ENCODE assay signal across 9 mouse cellular contexts in the genomic region with DNA sequence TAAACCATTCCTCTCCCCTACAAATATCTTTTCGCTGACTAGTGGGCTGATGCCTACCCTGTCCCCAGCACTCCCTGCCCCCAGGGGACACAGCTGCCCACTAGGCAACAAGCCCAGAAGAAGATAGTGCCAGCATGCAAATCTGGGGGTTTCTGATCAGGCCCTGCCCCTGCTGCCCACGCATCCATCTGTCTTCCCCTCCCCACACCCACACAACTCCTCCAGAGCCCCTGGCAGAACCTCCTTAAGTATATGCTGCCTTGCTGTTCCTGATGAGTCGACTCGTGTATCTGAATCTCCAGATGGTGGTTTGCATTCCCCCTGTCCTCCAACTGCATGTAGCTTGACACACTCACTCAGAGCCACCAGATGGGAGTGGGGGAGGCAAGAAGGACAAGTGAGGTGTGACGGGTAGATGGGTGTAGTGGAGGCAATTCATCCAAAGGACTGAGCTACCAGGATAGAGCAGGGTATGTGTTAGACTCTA. TPM values are rescaled to one million over a fixed set of nuclear protein-coding genes. Genes with fewer than 3 reads are reported as not detected.
DNase-seq lines count a peak whose midpoint lies in the region; ATAC-seq and TF ChIP-seq lines count a peak whose summit lies in the region.
"Had no signal": no experiment of that assay in that cellular context is flagged by ENCODE, and none has a peak within 500 bp of the region (broad histone marks: within the 10 kb centered on the region; RNA-seq: fewer than 3 reads in every experiment).

No protein-coding gene starts in this region.

- no peaks in the 10 kb centered on the region for H3K9me3 ChIP-seq in heart, embryonic 10.5 days
- H3K9me3 ChIP-seq in midbrain, postnatal 0 days (ENCODE audit: low read length) = no peaks in the 10 kb centered on the region
- H3K9me3 ChIP-seq: heart, embryonic 15.5 days had no signal

- H3K27me3 ChIP-seq in heart, embryonic 10.5 days (ENCODE audit: insufficient read depth, poor library complexity, severe bottlenecking) = no peaks in the 10 kb centered on the region
- no peaks in the 10 kb centered on the region for H3K27me3 ChIP-seq in midbrain, postnatal 0 days (ENCODE audit: insufficient read depth, low read length)
- H3K27me3 ChIP-seq: heart, embryonic 15.5 days had no signal

- H3K4me3 ChIP-seq in heart, embryonic 10.5 days = no peak overlapping the region
- no peak overlapping the region for H3K4me3 ChIP-seq in layer of hippocampus, adult 2 months
- no peak overlapping the region for H3K4me3 ChIP-seq in midbrain, postnatal 0 days (ENCODE audit: low read depth, low read length)
- no peak overlapping the region for H3K4me3 ChIP-seq in lung, adult 2 months (replicated peaks; ENCODE audit: extremely low read depth, low read depth, low read length)
- H3K4me3 ChIP-seq: heart, embryonic 15.5 days had no signal

- no peak overlapping the region for H3K27ac ChIP-seq in heart, embryonic 10.5 days
- peak overlapping the region; percentile 94 for H3K27ac ChIP-seq in layer of hippocampus, adult 2 months
- H3K27ac ChIP-seq in midbrain, postnatal 0 days (ENCODE audit: low read depth, low read length) = no peak overlapping the region
- H3K27ac ChIP-seq: heart, embryonic 15.5 days had no signal

- H3K4me2 ChIP-seq in midbrain, postnatal 0 days (ENCODE audit: low read depth, low read length, poor library complexity, severe bottlenecking) = no peak overlapping the region
- H3K4me2 ChIP-seq: heart, embryonic 15.5 days had no signal

- peaks cover 4% of the 10 kb centered on the region; the same call in 1 of the 2 replicates for H3K36me3 ChIP-seq in heart, embryonic 10.5 days
- peaks cover 10% of the 10 kb centered on the region; the same call in 1 of the 2 replicates for H3K36me3 ChIP-seq in midbrain, postnatal 0 days (ENCODE audit: insufficient read depth, low read length)
- H3K36me3 ChIP-seq: heart, embryonic 15.5 days had no signal

- 78% methylated on average over 5 of the region's 5 CpGs for WGBS in heart, embryonic 10.5 days
- WGBS in midbrain, postnatal 0 days = 65% methylated on average over 5 of the region's 5 CpGs
- WGBS in lung, adult 2 months = 61% methylated on average over 5 of the region's 5 CpGs

- H3K4me1 ChIP-seq in heart, embryonic 10.5 days = no peaks in the 10 kb centered on the region
- no peaks in the 10 kb centered on the region for H3K4me1 ChIP-seq in midbrain, postnatal 0 days (ENCODE audit: insufficient read depth, low read length)
- no peaks in the 10 kb centered on the region for H3K4me1 ChIP-seq in lung, adult 2 months (ENCODE audit: control insufficient read depth, insufficient read depth, low read length)
- H3K4me1 ChIP-seq: heart, embryonic 15.5 days had no signal

- peak; percentile 41; the same call in 1 of the 2 replicates for ATAC-seq in midbrain, postnatal 0 days (ENCODE audit: low FRiP score)

- peak; percentile 71 for DNase-seq in heart, embryonic 10.5 days (ENCODE audit: low spot score)
- DNase-seq in heart, adult 9 months (ENCODE audit: low spot score in 2 of 2) = no peak
- DNase-seq in brain, adult 2 months (ENCODE audit: low read depth, low spot score) = peak; percentile 97
- DNase-seq in layer of hippocampus, adult 2 months (ENCODE audit: low spot score in 2 of 2) = peak; percentile 89 to 95
- DNase-seq in midbrain, postnatal 0 days (ENCODE audit: low spot score) = peak; percentile 64
- DNase-seq in urinary bladder, postnatal 36 days (ENCODE audit: low spot score in 2 of 2) = no peak
- no peak for DNase-seq in lung, adult 2 months
- no peak for DNase-seq in thymus, postnatal 10 days (ENCODE audit: low spot score in 2 of 2)

- TF ChIP-seq POLR2A in lung, adult 2 months (IDR thresholded peaks at IDR 0.05; ENCODE audit: borderline replicate concordance, extremely low read depth, low read depth, low read length) = no peak

- H3K9ac ChIP-seq in midbrain, postnatal 0 days (replicated peaks; ENCODE audit: low read length, poor library complexity, severe bottlenecking) = no peak overlapping the region
- H3K9ac ChIP-seq: heart, embryonic 15.5 days had no signal

- no peak for TF ChIP-seq CTCF in layer of hippocampus, adult 2 months (conservative IDR thresholded peaks at IDR 0.05)
- no peak for TF ChIP-seq CTCF in midbrain, postnatal 0 days (IDR thresholded peaks at IDR 0.05)
- TF ChIP-seq CTCF in lung, adult 2 months (IDR thresholded peaks at IDR 0.05; ENCODE audit: insufficient read depth, low read length) = no peak

RNA-seq across cellular contexts. Expression of a gene that starts 34.6 kb away (rescaled TPM):
- polyA plus RNA-seq in heart, embryonic 10.5 days (2016; fragmentation: Nextera tagmentation; extraction: Ambion mirVana) = 29.2 and 41.0 TPM in 2 replicates
- 10 to 100 TPM; 45.5 to 51.4 TPM for total RNA-seq in layer of hippocampus, adult 2 months (2021)
- total RNA-seq in midbrain, postnatal 0 days (2014; rRNA removed) = 30.0 and 33.0 TPM in 2 replicates
- polyA plus RNA-seq in midbrain, postnatal 0 days (2015; fragmentation: Nextera tagmentation; extraction: Ambion mirVana) = 12.4 and 13.7 TPM in 2 replicates
- polyA plus RNA-seq in lung, adult 2 months (2012; rRNA removed) = 40.4 and 46.2 TPM in 2 replicates

RNA-seq across cellular contexts. Expression of a gene that starts 52.3 kb away (rescaled TPM):
- polyA plus RNA-seq in heart, embryonic 10.5 days (2016; fragmentation: Nextera tagmentation; extraction: Ambion mirVana) = 127 and 153 TPM in 2 replicates
- total RNA-seq in layer of hippocampus, adult 2 months (2021) = 100 to 1,000 TPM; 522 to 547 TPM
- total RNA-seq in midbrain, postnatal 0 days (2014; rRNA removed) = 210 and 229 TPM in 2 replicates
- 165 and 179 TPM in 2 replicates for polyA plus RNA-seq in midbrain, postnatal 0 days (2015; fragmentation: Nextera tagmentation; extraction: Ambion mirVana)
- polyA plus RNA-seq in lung, adult 2 months (2012; rRNA removed) = 44.2 and 61.0 TPM in 2 replicates

Comparison
In these comparisons a context has a peak if more than half of its experiments do, and no peak if none do; other contexts are left out.
1. DNase-seq: peak in heart, embryonic 10.5 days (single experiment), brain, adult 2 months (single experiment), layer of hippocampus, adult 2 months (2 of 2) and midbrain, postnatal 0 days (single experiment); none in heart, adult 9 months (0 of 2), urinary bladder, postnatal 36 days (0 of 2), lung, adult 2 months (single experiment) and thymus, postnatal 10 days (0 of 2).